Mouse (Mus musculus) embryonic facial prominence, embryonic 14.5 days (tissue): ENCODE data around the gene Ola1. TPM values are rescaled to one million over a fixed set of nuclear protein-coding genes. Genes with fewer than 3 reads are reported as not detected.

Source experiments
- ATAC-seq: fragments of 200-750 bp; cut with Nextera tagmentation; 2 replicates; pipeline ENCODE4 v1.8.0; 2017; ENCODE audit warnings: low read depth, moderate number of reproducible peaks, moderate TSS enrichment
- DNase-seq: peaks from one replicate; pipeline ENCODE4 v3.0.0-alpha.2; 2015; ENCODE audit warnings: low spot score
- H3K27ac ChIP-seq: fragments of 300-500 bp; sonication (generic); replicated peaks from 2 replicates; pipeline ENCODE4 v1.5.1; 2014; ENCODE audit warnings: low read depth, mild to moderate bottlenecking, low read length, moderate library complexity
- H3K27me3 ChIP-seq: fragments of 300-500 bp; sonication (generic); replicated peaks from 2 replicates; pipeline ENCODE4 v1.6.1; 2014; ENCODE audit warnings: low read length; ENCODE audit not compliant: control insufficient read depth, insufficient read depth
- H3K36me3 ChIP-seq: fragments of 300-500 bp; sonication (generic); 2 replicates; pipeline ENCODE4 v1.6.1; 2014; ENCODE audit warnings: low read length, mixed read lengths; ENCODE audit not compliant: control insufficient read depth, insufficient read depth
- H3K4me1 ChIP-seq: fragments of 300-500 bp; sonication (generic); 2 replicates; pipeline ENCODE4 v1.6.1; 2014; ENCODE audit warnings: antibody characterized with exemption, low read length; ENCODE audit not compliant: control insufficient read depth, insufficient read depth
- H3K4me2 ChIP-seq: fragments of 300-500 bp; sonication (generic); 2 replicates; pipeline ENCODE4 v1.6.1; 2014; ENCODE audit warnings: low read depth, mild to moderate bottlenecking, low read length, moderate library complexity, mixed read lengths
- H3K4me3 ChIP-seq: fragments of 300-500 bp; sonication (generic); 2 replicates; pipeline ENCODE4 v1.5.1; 2014; ENCODE audit warnings: low read depth, mild to moderate bottlenecking, low read length
- H3K9ac ChIP-seq: fragments of 300-500 bp; sonication (generic); 2 replicates; pipeline ENCODE4 v1.6.1; 2014; ENCODE audit warnings: low read depth, mild to moderate bottlenecking, low read length, moderate library complexity, mixed read lengths
- H3K9me3 ChIP-seq: fragments of 300-500 bp; sonication (generic); 2 replicates; pipeline ENCODE4 v1.6.1; 2016; ENCODE audit warnings: low read length; ENCODE audit not compliant: control insufficient read depth
- WGBS: fragments of 180-500 bp; shearing (Covaris S2); extraction: QIAGEN DNeasy Blood & Tissue Kit; methylation state at CpG from one replicate; pipeline ENCODE4 v1.1.7; 2014; 5-methylcytosine and 5-hydroxymethylcytosine counted together
- polyA plus RNA-seq: library from polyadenylated mRNA; unstranded; fragments of >200 nt; fragmentation: Nextera tagmentation; extraction: Ambion mirVana; gene quantifications from 2 replicates; pipeline ENCODE4 v1.2.1, GENCODE M21; 2014

Gene Ola1
- polyA plus RNA-seq, 1 experiment from 2014 or later: 90.7 TPM

GRCm38 (mm10) chr2:73056090-73056956, 162.4 kb downstream of the Ola1 start:
- Histone ChIP-seq H3K36me3 (no peaks in the 10 kb centered on the region), H3K27me3 (no peaks in the 10 kb centered on the region), H3K27ac (no peak overlapping the region), H3K4me1 (no peaks in the 10 kb centered on the region), H3K4me2 (no peak overlapping the region), H3K9me3 (0 out of 2 replicates have a peak, but pooled peaks cover 3% of the 10 kb centered on the region), H3K9ac (no peak overlapping the region), H3K4me3 (no peak overlapping the region)
- ATAC-seq (no peak), DNase-seq (no peak)
- 80% methylated on average over 17 of the region's 17 CpGs for WGBS

- Histone ChIP-seq H3K27me3 (no peaks in the 10 kb centered on the region), H3K4me3 (no peak overlapping the region), H3K4me1 (peaks cover 3% of the 10 kb centered on the region; the same call in 1 of the 2 replicates), H3K36me3 (no peaks in the 10 kb centered on the region), H3K27ac (no peak overlapping the region), H3K9me3 (0 out of 2 replicates have a peak, but pooled peaks cover 3% of the 10 kb centered on the region), H3K9ac (no peak overlapping the region), H3K4me2 (no peak overlapping the region)
- no peak for DNase-seq
- ATAC-seq: no peak
- 87% methylated on average over 9 of the region's 9 CpGs for WGBS
Measured at GRCm38 (mm10) chr2:73053791-73054490, 164.8 kb downstream of the Ola1 start.

GRCm38 (mm10) chr2:73050401-73050800, 168.3 kb downstream of the Ola1 start:
- H3K36me3 ChIP-seq: no peaks in the 10 kb centered on the region
- no peak overlapping the region for H3K9ac ChIP-seq
- DNase-seq (no peak), ATAC-seq (no peak)
- H3K4me1 ChIP-seq: peaks cover 21% of the 10 kb centered on the region
- no peak overlapping the region for H3K27ac ChIP-seq
- WGBS: 91% methylated on average over 8 of the region's 8 CpGs
- no peaks in the 10 kb centered on the region for H3K27me3 ChIP-seq
- H3K4me3 ChIP-seq: no peak overlapping the region
- 0 out of 2 replicates have a peak, but pooled peaks cover 3% of the 10 kb centered on the region for H3K9me3 ChIP-seq
- no peak overlapping the region for H3K4me2 ChIP-seq

- 68% methylated on average over 4 of the region's 4 CpGs for WGBS
- H3K27ac ChIP-seq: peak overlapping the region; percentile 65; the same call in 1 of the 2 replicates
Measured at GRCm38 (mm10) chr2:73049977-73050376, 168.7 kb downstream of the Ola1 start.

GRCm38 (mm10) chr2:73049001-73049684, 169.6 kb downstream of the Ola1 start:
- H3K27ac ChIP-seq: peak overlapping the region; percentile 78
- ATAC-seq (0 out of 2 replicates have a peak, but pooled peaks have one; percentile 51), DNase-seq (peak; percentile 76)
- no peaks in the 10 kb centered on the region for H3K36me3 ChIP-seq
- H3K9me3 ChIP-seq: no peaks in the 10 kb centered on the region
- WGBS: 43% methylated on average over 6 of the region's 6 CpGs
- H3K4me2 ChIP-seq: no peak overlapping the region
- H3K9ac ChIP-seq: no peak overlapping the region
- H3K4me3 ChIP-seq: no peak overlapping the region
- H3K4me1 ChIP-seq: peaks cover 21% of the 10 kb centered on the region
- no peaks in the 10 kb centered on the region for H3K27me3 ChIP-seq

More at GRCm38 (mm10) chr2:73049977-73050376, 168.7 kb downstream of the Ola1 start:
- Histone ChIP-seq H3K9ac (no peak overlapping the region), H3K36me3 (no peaks in the 10 kb centered on the region), H3K4me1 (peaks cover 21% of the 10 kb centered on the region), H3K27me3 (no peaks in the 10 kb centered on the region), H3K4me3 (no peak overlapping the region), H3K4me2 (no peak overlapping the region), H3K9me3 (0 out of 2 replicates have a peak, but pooled peaks cover 3% of the 10 kb centered on the region)
- no peak for ATAC-seq
- DNase-seq: no peak

- peak; percentile 96 for DNase-seq
- peak overlapping the region; percentile 35; the same call in 1 of the 2 replicates for H3K9ac ChIP-seq
- 0 out of 2 replicates have a peak overlapping the region, but pooled peaks have one; percentile 8 for H3K4me3 ChIP-seq
Measured at GRCm38 (mm10) chr2:73047061-73047741, 171.5 kb downstream of the Ola1 start.

GRCm38 (mm10) chr2:73046576-73046975, 172.1 kb downstream of the Ola1 start:
- DNase-seq: peak; percentile 82
- Histone ChIP-seq H3K9ac (no peak overlapping the region), H3K27ac (peak overlapping the region; percentile 94), H3K4me1 (peaks cover 21% of the 10 kb centered on the region), H3K27me3 (no peaks in the 10 kb centered on the region), H3K36me3 (no peaks in the 10 kb centered on the region), H3K9me3 (no peaks in the 10 kb centered on the region), H3K4me3 (0 out of 2 replicates have a peak overlapping the region, but pooled peaks have one; percentile 8), H3K4me2 (peak overlapping the region; percentile 49)
- peak; percentile 62; the same call in 1 of the 2 replicates for ATAC-seq
- 37% methylated on average over 10 of the region's 10 CpGs for WGBS

More at GRCm38 (mm10) chr2:73047061-73047741, 171.5 kb downstream of the Ola1 start:
- H3K4me1 ChIP-seq: peaks cover 21% of the 10 kb centered on the region
- no peaks in the 10 kb centered on the region for H3K36me3 ChIP-seq
- ATAC-seq: peak; percentile 92
- 34% methylated on average over 24 of the region's 24 CpGs for WGBS
- no peaks in the 10 kb centered on the region for H3K27me3 ChIP-seq
- no peaks in the 10 kb centered on the region for H3K9me3 ChIP-seq
- peak overlapping the region; percentile 94 for H3K27ac ChIP-seq
- H3K4me2 ChIP-seq: peak overlapping the region; percentile 49
